Mouse (Mus musculus) cerebellum, adult 11 months (tissue): Measurements from ENCODE around the gene Klk12.

Source experiments
- DNase-seq: peaks from one replicate; pipeline ENCODE4 v3.0.0; 2022

Klk12 gene

GRCm38 (mm10) chr7:43797333-43797769 lies 28.7 kb downstream of the Klk12 start, which contains the start of gene Klk8:
TSS of gene Klk8 (plus strand) at chr7:43797577.
- DNase-seq: no peak

- DNase-seq: no peak
Observed at GRCm38 (mm10) chr7:43797844-43798462, 29.3 kb downstream of the Klk12 start.

DNA sequence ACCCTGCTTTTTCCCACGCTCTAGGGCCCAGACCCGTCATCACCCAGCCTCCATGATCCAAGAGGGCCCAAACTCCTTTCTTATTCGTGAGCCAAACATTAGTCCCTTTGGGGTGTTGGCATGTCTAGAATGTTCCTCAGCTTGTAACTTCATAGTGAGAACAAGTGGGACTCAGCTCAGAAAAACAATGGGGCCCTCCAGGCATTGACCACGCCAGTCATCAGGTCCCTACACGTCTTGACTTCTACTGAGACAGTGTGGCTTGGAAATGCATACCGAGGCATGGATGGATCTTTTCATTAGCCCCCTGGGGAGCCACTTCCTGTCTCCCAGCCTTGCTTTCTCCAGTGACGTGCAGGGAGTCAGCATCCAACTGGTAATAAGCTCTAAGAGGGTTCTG lies 31.2 kb downstream of the Klk12 start:
- no peak for DNase-seq

GRCm38 (mm10) chr7:43810994-43811393 lies 42.3 kb downstream of the Klk12 start, which contains the start of gene Klk7:
TSS of gene Klk7 (plus strand) at chr7:43811294.
- no peak for DNase-seq

GRCm38 (mm10) chr7:43815211-43815610 lies 46.5 kb downstream of the Klk12 start:
- no peak for DNase-seq

DNA sequence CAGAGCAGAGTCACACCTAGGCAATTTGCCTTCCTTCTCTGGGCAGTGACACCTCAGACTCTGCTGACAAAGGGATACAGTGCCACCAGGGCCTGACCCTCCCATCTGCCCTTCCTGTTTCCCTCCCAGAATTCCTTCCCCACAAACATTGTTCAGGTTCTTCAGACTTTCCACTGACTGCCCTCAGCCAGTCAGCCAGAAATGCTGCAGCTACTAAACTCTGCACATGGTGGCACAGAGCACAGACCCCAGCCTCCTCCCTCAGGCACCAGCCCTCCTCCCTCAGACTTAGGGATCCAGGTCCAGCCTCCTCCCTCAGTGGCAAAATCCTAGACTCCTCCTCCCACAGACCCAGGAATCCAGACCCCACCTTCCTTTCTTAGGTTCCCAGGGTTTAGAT lies 48.0 kb downstream of the Klk12 start:
- no peak for DNase-seq

- DNase-seq: no peak
Observed at GRCm38 (mm10) chr7:43821581-43821980, 52.9 kb downstream of the Klk12 start.
